Mouse (Mus musculus): ENCODE results near the gene Nfatc2ip.
"Not testable (repeated sequence)": the region's sequence is repeated elsewhere in the genome, so short reads cannot be mapped to it uniquely, and the experiment has no call there.

GRCm38 (mm10) chr7:126392086-126392884, 4.3 kb downstream of the Nfatc2ip start:
- TF ChIP-seq POLR2A (IDR thresholded peaks at IDR 0.05; ENCODE audit: insufficient read length, low read depth); USF1 (IDR thresholded peaks at IDR 0.05; ENCODE audit: low read depth); MYOG (IDR thresholded peaks at IDR 0.05; ENCODE audit: control insufficient read depth in 1 of 3, insufficient read depth in 1 of 3, insufficient read length in 2 of 3, low read depth in 2 of 3); TCF12 (IDR thresholded peaks at IDR 0.05; ENCODE audit: insufficient read depth, poor library complexity, severe bottlenecking); POLR2AphosphoS2 (IDR thresholded peaks at IDR 0.05; ENCODE audit: insufficient read length, low read depth); MAX (IDR thresholded peaks at IDR 0.05; ENCODE audit: low read depth); CEBPB (IDR thresholded peaks at IDR 0.05; ENCODE audit: insufficient read depth, poor library complexity, severe bottlenecking): not testable (repeated sequence)

All from myocyte (in vitro differentiated cells).